Mouse (Mus musculus) G1E (cell line): ENCODE data around the gene Nr2e1.

ENCODE experiments used
- CTCF ChIP-seq: IDR thresholded peaks from 2 replicates; pipeline ENCODE4 v1.5.1; 2012; ENCODE audit warnings: low read depth, low read length, inconsistent platforms, mixed read lengths
- GATA1 ChIP-seq: IDR thresholded peaks from 2 replicates; pipeline ENCODE4 v1.6.1; 2012; ENCODE audit warnings: borderline replicate concordance, low read length, inconsistent platforms, mixed read lengths
- GATA2 ChIP-seq: IDR thresholded peaks from 2 replicates; pipeline ENCODE4 v1.6.1; 2012; ENCODE audit warnings: low read depth, low read length, inconsistent platforms, borderline replicate concordance
- POLR2AphosphoS5 ChIP-seq: IDR thresholded peaks from 2 replicates; pipeline ENCODE4 v1.6.1; 2012; ENCODE audit warnings: low read depth, low read length, inconsistent platforms; ENCODE audit not compliant: insufficient replicate concordance
- TAL1 ChIP-seq: conservative IDR thresholded peaks from 2 replicates; pipeline ENCODE4 v1.6.1; 2012; ENCODE audit warnings: low read depth, low read length, inconsistent platforms, mixed read lengths

DNA sequence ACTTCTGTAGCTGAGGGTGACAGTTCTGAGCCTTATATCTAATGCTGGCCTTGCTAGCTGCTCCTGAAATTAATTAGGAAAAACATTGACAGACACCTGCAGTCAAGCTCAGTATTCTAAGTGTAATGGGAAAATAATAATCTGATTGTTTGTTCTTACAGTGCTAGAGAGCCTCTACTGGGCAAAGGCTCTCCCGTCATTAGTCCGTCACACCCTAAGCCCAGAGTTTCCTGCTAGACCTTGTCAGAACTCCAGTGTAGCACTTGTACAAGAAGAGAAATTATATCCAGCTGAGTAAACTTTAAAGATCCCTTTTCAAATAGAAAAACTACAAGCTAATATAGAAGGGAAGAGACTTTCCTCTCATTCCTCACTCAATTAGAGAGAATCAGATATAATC is 60.5 kb downstream of the Nr2e1 start:
- TF ChIP-seq CTCF (no peak), GATA1 (no peak), POLR2AphosphoS5 (no peak), TAL1 (no peak), GATA2 (no peak)
